Mouse (Mus musculus) MEL (cell line): ENCODE measurements at regions not wholly inside any gene's neighbourhood (a gene's known extent, or its start where the extent isn't known, plus 50 kb on each side); places are given as distances from the start of the nearest gene placed in this dataset.

ENCODE experiments used
- DNase-seq: peaks from one replicate; pipeline ENCODE4 v3.0.0; 2011; ENCODE audit warnings: low read depth, low spot score
- H3K27ac ChIP-seq: 2 replicates; pipeline ENCODE4 v1.5.1; 2012; ENCODE audit warnings: low read depth, mild to moderate bottlenecking, control low read depth, low read length, moderate library complexity; ENCODE audit not compliant: control insufficient read depth
- H3K27me3 ChIP-seq, 2 experiments: fragments of 150-350 bp in 1 of 2; sonication (generic) in 1 of 2; 2 replicates each; pipeline ENCODE4 v1.6.1; 2012; ENCODE audit warnings: low read length in 2 of 2, mild to moderate bottlenecking in 2 of 2, improper control_type of control experiment in 1 of 2, moderate library complexity in 1 of 2; ENCODE audit not compliant: insufficient read depth in 2 of 2, control insufficient read depth in 1 of 2
- H3K36me3 ChIP-seq, 2 experiments: 2 replicates each; pipeline ENCODE4 v1.6.1; 2012 to 2014; ENCODE audit warnings: low read length in 2 of 2, improper control_type of control experiment in 1 of 2, inconsistent platforms in 1 of 2, mild to moderate bottlenecking in 1 of 2; ENCODE audit not compliant: insufficient read depth in 2 of 2, control insufficient read depth in 1 of 2
- H3K4me1 ChIP-seq, 2 experiments: fragments of 150-350 bp in 1 of 2; sonication (generic) in 1 of 2; 2 replicates each; pipeline ENCODE4 v1.6.1; 2012; ENCODE audit warnings: low read length in 2 of 2, improper control_type of control experiment in 1 of 2, mild to moderate bottlenecking in 1 of 2; ENCODE audit not compliant: insufficient read depth in 2 of 2, control insufficient read depth in 1 of 2
- H3K4me3 ChIP-seq, 2 experiments: fragments of 150-350 bp in 1 of 2; sonication (generic) in 1 of 2; 2 replicates each; pipeline ENCODE4 v1.5.1; 2012; ENCODE audit warnings: low read depth in 2 of 2, low read length in 2 of 2, mild to moderate bottlenecking in 2 of 2, moderate library complexity in 2 of 2, control low read depth in 1 of 2, improper control_type of control experiment in 1 of 2; ENCODE audit not compliant: control insufficient read depth in 1 of 2, insufficient read depth in 1 of 2
- H3K79me2 ChIP-seq: 2 replicates; pipeline ENCODE4 v1.6.1; 2012; ENCODE audit warnings: mild to moderate bottlenecking, low read length, moderate library complexity; ENCODE audit not compliant: control insufficient read depth, poor library complexity, insufficient read depth
- H3K9ac ChIP-seq: 2 replicates; pipeline ENCODE4 v1.6.1; 2012; ENCODE audit warnings: low read depth, mild to moderate bottlenecking, control low read depth, low read length, moderate library complexity; ENCODE audit not compliant: control insufficient read depth, poor library complexity, severe bottlenecking
- H3K9me3 ChIP-seq: fragments of 150-350 bp; sonication (generic); replicated peaks from 2 replicates; pipeline ENCODE4 v1.6.1; 2012; ENCODE audit warnings: mild to moderate bottlenecking, low read length, improper control_type of control experiment, moderate library complexity; ENCODE audit not compliant: insufficient read depth
- BHLHE40 ChIP-seq: IDR thresholded peaks from 2 replicates; pipeline ENCODE4 v1.6.1; 2012; ENCODE audit warnings: low read depth, mild to moderate bottlenecking, inconsistent platforms, low read length, improper control_type of control experiment, borderline replicate concordance
- CHD1 ChIP-seq: IDR thresholded peaks from 2 replicates; pipeline ENCODE4 v1.6.1; 2012; ENCODE audit warnings: low read depth, mild to moderate bottlenecking, inconsistent platforms, low read length, improper control_type of control experiment
- CTCF ChIP-seq, 3 experiments: IDR thresholded peaks in 2 of 3; conservative IDR thresholded peaks in 1 of 3; 2 replicates each; pipeline ENCODE4 v1.5.1; 2011 to 2012; ENCODE audit warnings: low read length in 3 of 3, low read depth in 2 of 3, mild to moderate bottlenecking in 2 of 3, improper control_type of control experiment in 1 of 3, inconsistent platforms in 1 of 3, mixed read lengths in 1 of 3, moderate library complexity in 1 of 3; ENCODE audit not compliant: control insufficient read depth in 1 of 3, insufficient read depth in 1 of 3, poor library complexity in 1 of 3, severe bottlenecking in 1 of 3
- ELF1 ChIP-seq: IDR thresholded peaks from 2 replicates; pipeline ENCODE4 v1.6.1; 2014; ENCODE audit warnings: low read depth, mild to moderate bottlenecking, inconsistent platforms, low read length, improper control_type of control experiment, moderate library complexity
- ETS1 ChIP-seq: IDR thresholded peaks from 2 replicates; pipeline ENCODE4 v1.6.1; 2012; ENCODE audit warnings: low read depth, mild to moderate bottlenecking, inconsistent platforms, low read length, improper control_type of control experiment, moderate library complexity
- GABPA ChIP-seq: IDR thresholded peaks from 2 replicates; pipeline ENCODE4 v1.6.1; 2012; ENCODE audit warnings: low read depth, mild to moderate bottlenecking, inconsistent platforms, low read length, improper control_type of control experiment, moderate library complexity
- GATA1 ChIP-seq: IDR thresholded peaks from 2 replicates; pipeline ENCODE4 v1.6.1; 2011; ENCODE audit warnings: low read depth, low read length, improper control_type of control experiment
- HCFC1 ChIP-seq: IDR thresholded peaks from 2 replicates; pipeline ENCODE4 v1.6.1; 2012; ENCODE audit warnings: low read depth, mild to moderate bottlenecking, inconsistent platforms, low read length, improper control_type of control experiment, moderate library complexity
- JUND ChIP-seq: IDR thresholded peaks from 2 replicates; pipeline ENCODE4 v1.6.1; 2011; ENCODE audit warnings: low read depth, mild to moderate bottlenecking, improper control_type of control experiment, low read length
- MAX ChIP-seq: IDR thresholded peaks from 2 replicates; pipeline ENCODE4 v1.6.1; 2011; ENCODE audit warnings: low read length, improper control_type of control experiment
- MAZ ChIP-seq: IDR thresholded peaks from 2 replicates; pipeline ENCODE4 v1.6.1; 2012; ENCODE audit warnings: low read depth, mild to moderate bottlenecking, inconsistent platforms, low read length, improper control_type of control experiment
- MEF2A ChIP-seq: IDR thresholded peaks from 2 replicates; pipeline ENCODE4 v1.6.1; 2014; ENCODE audit warnings: low read depth, mild to moderate bottlenecking, inconsistent platforms, low read length, improper control_type of control experiment; ENCODE audit not compliant: poor library complexity, insufficient replicate concordance, severe bottlenecking; ENCODE audit errors: extremely low read depth
- MYB ChIP-seq: IDR thresholded peaks from 2 replicates; pipeline ENCODE4 v1.6.1; 2011; ENCODE audit warnings: mild to moderate bottlenecking, low read depth, low read length, improper control_type of control experiment
- MYC ChIP-seq: IDR thresholded peaks from 2 replicates; pipeline ENCODE4 v1.6.1; 2011; ENCODE audit warnings: low read depth, mild to moderate bottlenecking, low read length, improper control_type of control experiment, moderate library complexity
- NELFE ChIP-seq: IDR thresholded peaks from 2 replicates; pipeline ENCODE4 v1.6.1; 2011; ENCODE audit warnings: low read depth, low read length, improper control_type of control experiment
- POLR2A ChIP-seq, 2 experiments: IDR thresholded peaks; 2 replicates each; pipeline ENCODE4 v1.6.1; 2011 to 2012; ENCODE audit warnings: low read length in 2 of 2, mild to moderate bottlenecking in 2 of 2, control low read depth in 1 of 2, improper control_type of control experiment in 1 of 2, low read depth in 1 of 2, moderate library complexity in 1 of 2; ENCODE audit not compliant: control insufficient read depth in 1 of 2, insufficient read depth in 1 of 2, poor library complexity in 1 of 2
- POLR2AphosphoS5 ChIP-seq: IDR thresholded peaks from 2 replicates; pipeline ENCODE4 v1.6.1; 2012; ENCODE audit warnings: low read depth, borderline replicate concordance, mild to moderate bottlenecking, inconsistent platforms, low read length, moderate library complexity, mixed read lengths
- RAD21 ChIP-seq: IDR thresholded peaks from 2 replicates; pipeline ENCODE4 v1.6.1; 2011; ENCODE audit warnings: mild to moderate bottlenecking, low read depth, low read length, improper control_type of control experiment
- RCOR1 ChIP-seq: IDR thresholded peaks from 2 replicates; pipeline ENCODE4 v1.6.1; 2012; ENCODE audit warnings: low read depth, mild to moderate bottlenecking, inconsistent platforms, low read length, improper control_type of control experiment
- SIN3A ChIP-seq: IDR thresholded peaks from 2 replicates; pipeline ENCODE4 v1.6.1; 2012; ENCODE audit warnings: low read length, improper control_type of control experiment, inconsistent platforms
- SMC3 ChIP-seq: IDR thresholded peaks from 2 replicates; pipeline ENCODE4 v1.6.1; 2011; ENCODE audit warnings: low read depth, low read length, improper control_type of control experiment
- USF1 ChIP-seq: IDR thresholded peaks from 2 replicates; pipeline ENCODE4 v1.6.1; 2014; ENCODE audit warnings: low read depth, mild to moderate bottlenecking, inconsistent platforms, low read length, improper control_type of control experiment, moderate library complexity
- ZC3H11A ChIP-seq: IDR thresholded peaks from 2 replicates; pipeline ENCODE4 v1.6.1; 2012; ENCODE audit warnings: low read depth, mild to moderate bottlenecking, inconsistent platforms, low read length, improper control_type of control experiment
- ZNF384 ChIP-seq: IDR thresholded peaks from 2 replicates; pipeline ENCODE4 v1.6.1; 2012; ENCODE audit warnings: low read depth, mild to moderate bottlenecking, inconsistent platforms, low read length, improper control_type of control experiment

DNA sequence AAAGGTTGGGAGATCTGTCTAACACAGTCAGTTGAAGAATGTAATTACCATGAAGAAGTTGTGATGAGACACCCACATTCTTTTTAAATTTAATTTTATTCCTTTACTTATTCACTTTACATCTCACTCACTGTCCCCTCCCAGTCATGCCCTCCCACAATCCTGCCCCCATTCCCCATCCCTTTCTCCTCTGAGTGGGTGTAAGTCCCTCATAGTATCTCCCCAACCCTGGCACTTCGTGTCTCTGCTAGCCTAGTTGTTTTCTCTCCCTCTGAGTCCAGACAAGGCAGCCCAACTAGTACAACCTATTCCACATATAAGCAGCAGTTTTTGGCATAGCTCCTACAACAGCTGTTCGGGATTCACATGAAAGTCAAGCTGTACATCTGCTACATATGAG lies 487.3 kb downstream of the Gm9195 start:
- Histone ChIP-seq H3K27ac (no peak overlapping the region), H3K9me3 (no peaks in the 10 kb centered on the region), H3K4me3 (no peak overlapping the region), H3K27me3 (no peaks in the 10 kb centered on the region), H3K36me3 (no peaks in the 10 kb centered on the region), H3K79me2 (no peaks in the 10 kb centered on the region), H3K4me1 (no peaks in the 10 kb centered on the region), H3K9ac (no peak overlapping the region)
- TF ChIP-seq USF1 (no peak), GATA1 (no peak), MAZ (no peak), MAX (no peak), MEF2A (no peak), ELF1 (no peak), CHD1 (no peak), ZNF384 (no peak), GABPA (no peak), MYB (no peak), POLR2A (IDR thresholded peaks at IDR 0.05; ENCODE audit: control insufficient read depth in 1 of 2, insufficient read depth in 1 of 2, low read depth in 1 of 2, low read length in 2 of 2, poor library complexity in 1 of 2) (no peak), POLR2AphosphoS5 (no peak), CTCF (IDR thresholded peaks at IDR 0.05 in 2 of 3, conservative IDR thresholded peaks at IDR 0.05 in 1 of 3; ENCODE audit: control insufficient read depth in 1 of 3, insufficient read depth in 1 of 3, low read depth in 2 of 3, low read length in 3 of 3, poor library complexity in 1 of 3, severe bottlenecking in 1 of 3) (no peak)
- DNase-seq, result no peak

GRCm38 (mm10) chr14:72002205-72003138 lies 489.2 kb downstream of the Gm9195 start:
- Histone ChIP-seq H3K4me3 (no peak overlapping the region), H3K27ac (no peak overlapping the region), H3K27me3 (no peaks in the 10 kb centered on the region), H3K4me1 (no peaks in the 10 kb centered on the region), H3K9ac (no peak overlapping the region), H3K36me3 (no peaks in the 10 kb centered on the region), H3K9me3 (no peaks in the 10 kb centered on the region), H3K79me2 (no peaks in the 10 kb centered on the region)
- DNase-seq, result no peak
- TF ChIP-seq MAX (no peak), MYC (no peak), ETS1 (no peak), SMC3 (no peak), NELFE (no peak), SIN3A (no peak), RAD21 (no peak), ZC3H11A (no peak), BHLHE40 (no peak), HCFC1 (no peak), JUND (no peak), CHD1 (no peak), RCOR1 (no peak), GATA1 (no peak), ZNF384 (no peak)
